Mouse (Mus musculus) natural killer cell, adult 2 months (primary cell): Measurements from ENCODE around the gene Ctsw.

ENCODE experiments used
- DNase-seq, 2 experiments: peaks; one replicate each; pipeline ENCODE4 v3.0.0; 2022; ENCODE audit warnings: low spot score in 2 of 2

Ctsw gene

GRCm38 (mm10) chr19:5463791-5464562 is 4.3 kb downstream of the Ctsw start:
- peak; percentile 44 to 53 for DNase-seq

DNA sequence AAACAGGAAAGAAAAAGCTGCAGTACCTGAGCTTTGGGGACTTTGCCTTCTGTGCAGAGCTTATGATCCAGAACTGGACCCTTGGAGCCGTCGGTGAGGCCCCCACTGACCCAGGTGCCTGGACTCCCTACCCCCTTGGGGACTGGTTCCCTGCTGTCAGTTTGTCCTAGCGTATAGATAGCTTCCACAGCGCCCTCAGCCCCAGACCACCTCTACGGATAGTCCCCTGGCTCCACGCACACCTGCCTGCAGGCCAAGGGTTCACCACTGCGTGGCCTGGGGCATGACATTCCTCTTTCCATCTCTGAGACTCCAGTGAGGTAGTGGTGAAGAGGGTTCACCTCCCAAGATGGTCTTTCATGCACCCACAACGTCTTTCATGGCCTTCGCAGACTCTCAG is 5.1 kb downstream of the Ctsw start:
- DNase-seq = no peak

DNA sequence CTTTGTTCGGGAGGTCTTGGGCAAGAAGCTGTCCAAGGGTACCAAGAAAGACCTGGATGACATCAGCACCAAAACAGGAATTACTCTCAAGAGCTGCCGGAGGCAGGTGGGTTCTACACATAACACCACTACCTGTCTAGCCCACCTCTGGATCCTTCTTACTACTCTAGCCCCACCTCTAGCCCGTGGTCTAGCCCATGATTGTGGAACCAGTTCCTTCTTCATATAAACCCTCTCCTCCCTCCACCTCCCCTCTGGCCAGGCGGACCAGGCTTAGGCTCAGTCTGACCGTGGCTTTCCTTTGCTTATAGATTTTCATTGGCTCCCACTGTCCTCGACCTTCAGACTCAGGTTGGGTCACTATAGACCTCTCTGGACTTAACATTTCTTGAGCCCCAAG is 6.9 kb downstream of the Ctsw start:
- DNase-seq = no peak

GRCm38 (mm10) chr19:5460465-5460911 is 7.8 kb downstream of the Ctsw start, which contains the start of gene Fibp:
TSS of gene Fibp (plus strand) at chr19:5460615.
- peak; percentile 75 to 83 for DNase-seq

GRCm38 (mm10) chr19:5459896-5460295 is 8.4 kb downstream of the Ctsw start:
- DNase-seq = no peak

DNA sequence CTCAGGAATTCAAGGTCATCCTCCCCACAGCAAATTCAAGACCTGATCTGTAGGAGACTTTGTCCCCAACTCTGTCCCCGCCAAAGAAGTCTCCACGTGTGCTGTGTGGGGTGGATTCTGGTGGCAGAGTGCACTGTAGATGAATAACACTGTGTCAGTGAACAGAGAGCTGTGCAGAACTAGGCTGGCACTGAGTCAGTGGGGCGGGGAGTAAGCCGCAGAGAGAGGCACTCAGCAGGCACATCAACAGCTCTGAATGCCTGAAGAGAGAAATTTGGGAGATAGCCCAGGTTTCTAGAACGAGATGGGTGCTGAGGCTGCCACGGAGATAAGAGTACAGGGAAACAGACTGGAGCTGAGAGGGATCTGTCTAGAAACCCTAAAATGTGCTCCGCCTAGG is 9.3 kb downstream of the Ctsw start:
- DNase-seq = no peak

- DNase-seq = no peak
Measured at GRCm38 (mm10) chr19:5457746-5458442, 10.4 kb downstream of the Ctsw start, which contains the start of gene Ccdc85b. TSS of gene Ccdc85b (minus strand) at chr19:5457894.

GRCm38 (mm10) chr19:5456922-5457745 is 11.2 kb downstream of the Ctsw start:
- peak; percentile 81 to 87 for DNase-seq

DNA sequence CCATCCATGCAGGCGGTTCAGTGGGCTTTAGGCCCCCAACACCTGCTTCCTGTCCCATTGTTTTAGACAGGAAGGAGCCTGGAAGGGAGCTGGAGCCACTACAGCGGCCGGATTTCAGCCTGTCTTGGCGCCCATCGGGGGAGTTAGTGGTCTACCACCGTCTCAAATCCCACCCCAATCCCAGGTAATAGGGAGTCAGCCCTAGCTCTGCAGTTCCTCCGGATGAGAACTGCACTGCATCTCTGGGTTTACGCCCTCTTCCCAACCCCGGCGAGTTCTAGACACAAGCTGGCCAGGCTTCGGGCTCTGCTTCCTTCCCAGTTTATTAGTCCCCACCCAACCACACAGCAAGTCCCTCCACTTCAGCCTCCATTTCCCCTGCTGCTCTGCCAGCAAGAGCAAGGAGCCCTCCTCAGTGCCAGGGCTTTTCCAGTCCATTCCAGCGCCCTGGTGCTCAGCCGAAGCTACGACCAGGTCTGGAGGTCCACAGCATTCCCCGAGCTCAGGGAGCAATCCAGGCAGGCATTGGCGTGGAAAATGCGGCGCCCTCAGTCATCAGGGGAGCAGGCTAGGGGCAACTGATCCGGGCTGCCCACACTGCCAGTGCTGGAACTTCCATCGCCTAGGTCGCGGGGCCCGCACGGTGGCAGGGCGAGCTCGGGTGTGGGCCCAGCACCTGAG is 11.9 kb downstream of the Ctsw start:
- no peak for DNase-seq

GRCm38 (mm10) chr19:5455568-5455967 is 12.7 kb downstream of the Ctsw start:
- no peak for DNase-seq

DNA sequence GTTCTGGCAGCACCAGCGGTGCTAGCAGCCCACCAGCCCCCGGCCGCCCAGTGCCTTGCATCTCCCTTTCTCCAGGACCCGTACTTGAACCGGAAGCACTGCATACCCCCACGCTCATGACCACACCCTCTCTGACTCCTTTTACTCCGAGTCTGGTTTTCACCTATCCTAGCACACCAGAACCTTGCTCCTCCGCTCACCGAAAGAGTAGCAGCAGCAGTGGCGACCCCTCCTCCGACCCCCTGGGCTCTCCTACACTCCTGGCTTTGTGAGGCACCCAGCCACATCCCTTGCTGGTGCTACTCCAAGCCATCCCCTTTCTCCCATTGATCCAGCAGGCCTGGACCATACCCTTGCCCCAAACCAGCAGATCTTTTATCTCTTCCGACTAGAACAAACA is 13.3 kb downstream of the Ctsw start:
- DNase-seq = no peak

GRCm38 (mm10) chr19:5451766-5452165 is 16.5 kb downstream of the Ctsw start:
- DNase-seq = no peak

DNA sequence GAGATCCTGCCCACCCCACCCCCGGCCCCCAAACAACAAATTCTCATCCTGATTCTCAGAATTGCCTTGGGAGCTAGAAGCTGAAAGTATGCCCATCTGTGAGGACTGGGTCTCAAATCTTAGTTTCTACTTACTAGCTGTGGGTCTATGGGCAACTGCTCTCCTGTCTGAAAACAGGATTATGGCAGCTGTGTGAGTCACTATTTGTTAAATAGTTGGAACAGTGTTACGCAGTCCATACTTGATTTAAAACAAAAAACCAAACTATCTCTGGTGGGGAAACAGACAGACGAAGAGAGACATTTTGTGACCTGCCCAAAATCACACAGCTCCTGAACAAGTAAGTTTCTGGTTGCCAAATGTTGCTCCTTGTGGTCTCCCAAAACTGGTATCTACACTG is 18.6 kb downstream of the Ctsw start:
- no peak for DNase-seq

GRCm38 (mm10) chr19:5448354-5449150 is 19.8 kb downstream of the Ctsw start:
- peak; percentile 65 to 68 for DNase-seq

DNA sequence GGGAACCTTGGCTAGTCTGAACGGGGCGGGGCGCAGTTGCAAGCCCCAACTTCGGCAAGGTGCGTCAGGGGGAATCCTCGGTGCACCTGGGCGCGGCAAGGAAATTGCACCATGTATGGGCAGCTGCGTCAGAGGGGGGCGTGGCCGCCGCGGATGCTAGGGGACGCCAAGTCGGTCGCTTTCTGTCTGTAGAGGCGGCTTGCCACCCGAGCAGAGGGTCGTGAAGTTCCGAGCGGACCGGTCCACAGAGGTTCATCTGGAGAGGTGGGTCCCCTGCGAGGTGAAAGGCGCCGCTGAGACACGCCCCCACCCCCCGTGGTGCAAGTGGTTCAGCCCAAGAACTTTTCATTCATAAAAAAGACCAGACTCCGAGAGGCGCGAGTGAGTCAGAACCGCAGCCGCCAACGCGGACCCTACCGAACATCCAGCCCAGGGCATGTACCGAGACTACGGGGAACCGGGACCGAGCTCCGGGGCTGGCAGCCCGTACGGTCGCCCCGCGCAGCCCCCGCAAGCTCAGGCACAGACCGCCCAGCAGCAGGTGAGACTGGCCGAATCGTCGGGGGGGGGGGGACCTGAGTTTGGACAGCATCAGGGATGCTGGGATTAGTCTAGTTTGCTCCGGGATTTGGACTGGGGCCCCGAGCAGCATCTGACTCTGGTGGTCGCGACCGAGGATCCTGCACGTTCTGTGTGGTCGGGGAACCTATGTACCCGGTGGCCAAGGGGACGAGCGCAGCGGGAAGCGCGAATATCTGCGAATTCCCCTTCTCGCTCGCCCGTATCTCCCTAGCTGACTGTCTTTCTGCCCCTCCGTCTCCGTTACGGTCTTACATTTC is 20.6 kb downstream of the Ctsw start, which contains the start of gene Fosl1:
Fosl1 (plus strand) TSS at position 33 of the 839 bp plus-strand sequence.
- DNase-seq = peak; percentile 80 to 86

DNA sequence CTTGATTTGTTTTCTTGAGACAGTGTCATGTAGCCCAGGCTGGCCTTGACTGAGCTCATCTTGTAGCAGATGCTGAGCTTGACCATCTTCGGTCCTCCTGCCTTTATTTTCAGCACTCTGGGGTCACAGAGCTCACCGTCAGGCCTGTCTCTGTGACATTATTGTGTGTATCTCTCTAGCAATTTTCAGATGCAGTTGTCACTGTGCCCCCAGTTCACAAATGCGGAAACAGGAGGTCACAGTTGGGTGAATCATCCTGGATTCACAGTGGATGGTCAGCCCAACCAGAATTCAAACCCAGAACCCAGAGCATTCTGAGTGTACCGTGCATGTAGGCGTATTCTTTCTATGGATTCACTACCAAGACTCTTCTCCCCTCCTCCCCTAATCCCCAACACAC is 22.6 kb downstream of the Ctsw start:
- DNase-seq = no peak

DNA sequence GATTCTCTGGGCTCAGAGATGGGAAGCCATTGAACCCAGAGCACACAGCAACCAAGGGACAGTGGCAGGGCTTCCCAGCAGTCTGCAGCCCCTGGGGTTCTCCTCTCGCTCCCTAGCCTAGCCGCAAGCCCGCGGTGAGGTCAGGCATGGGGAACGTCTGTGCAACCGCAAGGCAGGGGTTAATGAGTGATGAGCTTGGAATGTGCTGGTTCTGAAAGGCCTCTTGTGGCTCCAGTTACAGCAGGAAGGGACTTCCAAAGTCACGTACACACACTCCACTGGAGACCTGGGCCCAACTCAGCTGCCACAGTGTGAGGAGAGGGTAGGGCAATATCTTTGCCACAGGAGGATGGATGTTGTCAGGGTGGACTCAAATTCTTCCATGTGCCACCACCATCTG is 23.4 kb downstream of the Ctsw start:
- DNase-seq = no peak

DNA sequence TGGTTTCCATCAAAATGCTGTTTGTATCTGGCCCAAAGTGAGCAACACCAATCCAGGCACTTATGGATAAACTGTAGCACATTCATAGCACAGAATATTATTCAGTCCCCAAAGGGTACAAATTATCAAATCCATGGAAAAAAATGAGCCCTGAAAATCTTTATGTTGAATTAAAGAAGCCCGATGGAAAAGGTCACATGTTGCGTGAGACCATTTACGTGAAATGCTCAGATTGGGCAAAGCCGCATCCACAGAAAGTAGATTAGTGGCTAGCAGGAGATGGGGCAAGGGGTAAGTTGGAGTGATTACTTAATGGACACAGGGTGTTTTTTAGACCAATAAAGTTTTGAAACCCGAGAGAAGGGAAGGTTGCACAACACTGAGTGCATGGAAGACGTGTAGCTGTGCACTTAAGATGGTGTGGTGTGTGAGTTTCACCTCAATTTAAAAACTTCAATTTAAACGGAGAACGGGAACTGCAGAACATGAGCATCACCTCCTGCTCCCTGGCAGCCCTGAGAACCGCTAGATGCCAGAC is 23.9 kb downstream of the Ctsw start:
- DNase-seq = no peak

GRCm38 (mm10) chr19:5433951-5434350 is 34.4 kb downstream of the Ctsw start:
- DNase-seq = no peak
